Mouse (Mus musculus) liver, postnatal 0 days (tissue): Measurements from ENCODE around the gene Commd9.

ENCODE experiments used
- CTCF ChIP-seq: sonication (generic); IDR thresholded peaks from 2 replicates; pipeline ENCODE4 v1.5.1; 2016; ENCODE audit warnings: antibody characterized with exemption, low read depth
- EP300 ChIP-seq: IDR thresholded peaks from 2 replicates; pipeline ENCODE4 v1.6.1; 2016; ENCODE audit warnings: antibody characterized with exemption, low read depth, mild to moderate bottlenecking

DNA sequence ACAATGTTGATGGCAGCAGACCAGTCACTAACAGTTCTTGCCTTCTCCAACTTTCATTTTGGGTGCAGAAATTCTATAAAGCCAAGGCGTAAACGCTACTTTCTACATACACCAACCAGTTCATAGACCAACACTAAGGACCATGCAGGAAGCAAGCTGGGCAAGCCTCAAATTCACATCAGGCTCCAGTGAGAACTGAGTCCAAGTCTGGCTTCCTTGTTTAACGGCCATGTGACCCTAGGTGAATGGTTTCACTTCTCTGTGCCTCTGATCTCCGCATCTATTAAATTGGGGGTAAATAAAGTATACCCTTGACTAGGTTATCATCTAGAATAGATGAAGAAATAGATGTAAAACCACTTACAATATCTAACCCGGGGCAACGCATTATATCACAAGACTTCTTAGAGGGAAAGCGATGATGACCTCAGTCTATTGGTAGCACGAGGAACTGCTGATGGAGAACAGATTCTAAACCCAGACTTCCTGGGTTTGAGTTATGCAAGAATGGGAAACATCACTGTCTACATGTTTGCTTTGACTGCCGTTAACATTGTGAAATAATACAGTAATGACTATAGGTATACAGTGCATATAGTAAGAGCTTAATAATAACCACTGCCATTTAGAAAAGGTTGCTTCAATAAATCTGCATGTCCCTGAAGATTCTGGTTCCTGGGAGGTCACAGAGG lies 4.4 kb upstream of the Commd9 start:
- no peak for TF ChIP-seq CTCF
- no peak for TF ChIP-seq EP300
